Mouse (Mus musculus): ENCODE measurements around the gene Hoxb7. TPM values are rescaled to one million over a fixed set of nuclear protein-coding genes. Genes with fewer than 3 reads are reported as not detected.

Hoxb7 gene
- total RNA-seq, 2 experiments from 2014 or later, result 0.28 to 1.1 TPM

DNA sequence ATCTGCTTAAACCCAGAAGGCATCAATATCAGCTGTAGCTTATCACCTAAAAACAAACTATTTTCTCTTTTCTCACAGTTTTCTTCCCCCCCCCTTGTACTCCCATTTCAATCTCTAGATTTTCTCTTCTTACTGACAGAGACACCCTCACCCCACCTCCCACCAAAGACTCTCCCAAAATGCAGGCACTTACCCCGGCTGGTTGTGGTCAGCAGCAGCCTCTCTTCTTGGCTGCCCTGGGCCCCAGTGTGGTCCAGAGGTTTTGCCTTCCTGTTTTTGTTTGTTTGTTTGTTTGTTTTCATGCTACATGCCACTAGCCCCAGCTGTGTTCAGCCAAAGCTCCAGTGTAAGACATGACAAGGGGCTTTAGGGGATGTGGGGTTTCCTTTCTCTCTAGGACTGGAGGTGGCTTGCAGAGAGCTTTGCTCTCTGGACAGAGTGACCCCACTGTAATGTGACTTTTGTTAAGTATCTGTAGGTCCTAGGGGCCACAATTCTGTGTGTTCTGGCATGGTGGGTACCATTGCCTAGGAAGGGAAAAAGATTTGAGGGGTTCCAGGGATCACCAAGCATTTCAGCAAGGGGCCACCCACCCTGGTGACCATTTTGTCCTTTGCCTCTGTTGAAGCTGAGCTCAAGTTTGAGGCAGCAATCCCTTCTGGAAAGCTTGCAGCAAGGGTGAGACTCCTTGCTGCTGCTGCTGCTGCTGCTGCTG, 18.2 kb upstream of the Hoxb7 start:
- DNase-seq, result no peak

DNA sequence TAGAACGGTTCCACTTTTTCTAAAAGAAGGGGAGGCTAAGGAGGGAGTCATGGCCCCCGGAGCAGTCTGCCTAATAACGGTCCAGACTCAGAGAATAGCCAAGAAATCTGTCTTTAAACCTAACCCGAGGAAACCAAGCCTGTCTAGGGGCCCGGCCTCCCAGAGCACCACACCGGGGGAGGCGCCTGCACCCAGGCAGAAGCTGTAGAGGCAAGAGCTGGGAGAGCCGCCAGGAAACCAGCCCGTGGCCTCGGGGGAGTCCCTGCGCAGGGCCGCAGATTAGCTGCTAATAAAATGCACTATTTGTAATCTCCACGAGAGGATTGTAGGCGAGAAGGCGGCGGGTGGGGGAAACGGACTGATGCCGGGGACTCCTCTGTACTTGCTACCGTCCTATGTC, 16.6 kb upstream of the Hoxb7 start:
- no peak for DNase-seq

DNA sequence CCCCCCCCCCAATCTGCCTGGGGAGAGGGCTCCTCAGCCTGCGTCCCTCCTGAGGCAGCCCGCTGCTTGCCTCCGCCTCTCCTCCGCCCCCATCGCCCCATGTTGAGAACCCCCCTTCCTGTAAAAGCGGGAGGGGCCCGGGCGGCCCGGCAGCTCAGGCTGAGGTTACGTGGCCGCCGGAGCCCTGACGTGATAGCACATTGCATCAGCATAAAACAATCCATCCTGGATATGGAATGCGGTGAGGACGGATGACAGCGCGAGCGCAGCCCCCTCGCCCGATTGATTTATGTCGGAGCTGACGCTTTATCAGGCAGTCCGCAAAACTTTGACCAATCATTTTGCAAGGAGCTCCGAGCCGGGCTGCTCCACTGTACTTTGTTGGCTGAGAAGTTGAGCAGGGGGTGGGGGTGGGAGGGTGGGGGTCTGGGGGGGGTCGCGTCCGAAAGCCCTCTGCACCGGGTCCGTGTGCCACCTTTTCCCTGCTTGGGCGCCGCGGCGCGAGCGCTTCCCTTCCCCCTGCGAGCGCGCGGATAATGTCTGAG, 15.4 kb upstream of the Hoxb7 start, which contains the start of gene Hoxb9:
TSS of gene Hoxb9 (plus strand) at position 462 of the 545 bp plus-strand sequence.
- DNase-seq, result no peak

DNA sequence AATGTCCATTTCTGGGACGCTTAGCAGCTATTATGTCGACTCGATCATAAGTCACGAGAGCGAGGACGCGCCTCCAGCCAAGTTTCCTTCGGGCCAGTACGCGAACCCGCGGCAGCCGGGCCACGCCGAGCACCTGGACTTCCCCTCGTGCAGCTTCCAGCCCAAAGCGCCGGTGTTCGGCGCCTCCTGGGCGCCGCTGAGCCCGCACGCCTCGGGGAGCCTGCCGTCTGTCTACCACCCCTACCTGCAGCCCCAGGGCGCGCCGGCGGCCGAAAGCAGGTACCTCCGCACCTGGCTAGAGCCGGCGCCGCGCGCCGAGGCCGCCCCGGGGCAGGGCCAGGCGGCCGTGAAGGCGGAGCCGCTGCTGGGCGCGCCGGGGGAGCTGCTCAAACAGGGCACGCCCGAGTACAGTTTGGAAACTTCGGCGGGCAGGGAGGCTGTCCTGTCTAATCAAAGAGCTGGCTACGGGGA, 14.8 kb upstream of the Hoxb7 start:
- no peak for DNase-seq

DNA sequence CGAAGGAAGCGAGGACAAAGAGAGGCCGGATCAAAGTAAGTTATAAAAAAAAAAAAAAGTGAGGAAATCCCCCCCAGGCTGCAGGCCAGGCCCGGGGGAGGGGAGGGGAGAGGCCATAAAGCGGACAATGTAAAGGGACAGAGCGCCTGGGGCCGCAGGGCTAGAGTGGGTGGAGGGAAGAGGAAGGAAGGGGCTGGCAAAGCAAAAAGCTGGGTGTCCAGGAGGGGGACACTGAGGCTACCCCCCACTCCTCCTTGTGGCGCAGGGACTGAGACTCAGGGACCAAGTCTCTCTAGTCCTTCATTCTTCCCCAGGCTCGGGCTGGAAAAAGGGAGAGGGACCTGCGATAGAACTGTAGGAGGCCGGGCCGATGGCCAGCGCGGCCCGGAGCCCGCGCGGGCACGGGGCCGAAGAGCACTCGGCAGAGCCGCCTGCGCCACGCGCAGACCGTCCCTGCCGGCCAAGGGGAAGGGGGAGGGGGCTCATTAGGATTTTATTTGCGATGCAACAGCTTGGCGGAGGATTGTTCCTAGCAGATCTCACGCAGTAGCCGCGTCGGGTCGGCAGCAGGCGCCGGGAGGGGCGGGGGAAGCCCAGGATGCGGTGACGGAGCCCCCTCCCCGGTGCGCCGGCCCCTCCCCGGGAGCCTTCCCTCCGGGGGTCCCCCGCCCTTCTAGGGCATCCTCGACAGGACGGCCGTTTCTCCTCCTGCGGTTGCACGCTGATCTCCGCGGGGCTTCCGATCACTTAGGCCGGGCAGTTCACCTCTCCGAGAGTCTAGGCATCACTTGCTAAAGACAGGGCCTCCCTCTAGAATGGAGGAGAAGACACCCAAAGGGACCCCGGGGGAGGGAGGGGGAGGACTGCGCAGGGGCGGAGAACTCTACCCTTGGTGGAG, 14.2 kb upstream of the Hoxb7 start:
- no peak for DNase-seq

DNA sequence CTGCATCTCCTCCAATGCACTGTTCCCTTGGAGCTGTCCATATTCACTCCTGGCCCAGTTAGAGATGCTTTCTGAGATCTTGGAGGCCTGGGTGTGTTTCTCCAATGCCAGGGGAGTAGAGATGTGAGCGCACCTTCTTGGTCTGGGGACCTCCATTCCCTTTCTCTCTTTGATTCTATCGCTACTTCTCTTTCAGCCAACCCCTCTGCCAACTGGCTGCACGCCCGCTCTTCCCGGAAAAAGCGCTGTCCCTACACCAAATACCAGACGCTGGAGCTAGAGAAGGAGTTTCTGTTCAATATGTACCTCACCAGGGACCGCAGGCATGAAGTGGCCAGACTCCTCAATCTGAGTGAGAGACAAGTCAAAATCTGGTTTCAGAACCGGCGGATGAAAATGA, 12.0 kb upstream of the Hoxb7 start:
- DNase-seq, result no peak

DNA sequence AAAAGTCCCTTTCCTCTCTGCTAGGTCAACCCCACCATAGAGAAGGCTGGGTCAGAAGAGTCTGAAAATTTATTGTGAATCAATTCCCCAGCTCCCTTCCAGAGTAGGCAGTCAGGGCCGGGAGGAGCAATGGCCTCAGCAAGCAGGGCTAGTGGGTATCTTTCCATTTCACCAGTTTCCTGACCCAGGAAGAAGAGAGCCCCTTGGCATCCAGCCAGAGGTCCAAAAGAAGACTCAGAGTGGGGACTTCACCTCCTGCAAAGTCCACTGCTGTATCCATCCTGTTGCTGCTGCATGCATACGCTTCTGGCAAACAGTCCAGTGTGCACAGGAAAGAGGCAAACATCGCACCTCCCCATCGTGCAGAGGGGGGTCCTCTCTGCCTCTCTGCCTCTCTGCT, 10.5 kb upstream of the Hoxb7 start:
- DNase-seq, result no peak

DNA sequence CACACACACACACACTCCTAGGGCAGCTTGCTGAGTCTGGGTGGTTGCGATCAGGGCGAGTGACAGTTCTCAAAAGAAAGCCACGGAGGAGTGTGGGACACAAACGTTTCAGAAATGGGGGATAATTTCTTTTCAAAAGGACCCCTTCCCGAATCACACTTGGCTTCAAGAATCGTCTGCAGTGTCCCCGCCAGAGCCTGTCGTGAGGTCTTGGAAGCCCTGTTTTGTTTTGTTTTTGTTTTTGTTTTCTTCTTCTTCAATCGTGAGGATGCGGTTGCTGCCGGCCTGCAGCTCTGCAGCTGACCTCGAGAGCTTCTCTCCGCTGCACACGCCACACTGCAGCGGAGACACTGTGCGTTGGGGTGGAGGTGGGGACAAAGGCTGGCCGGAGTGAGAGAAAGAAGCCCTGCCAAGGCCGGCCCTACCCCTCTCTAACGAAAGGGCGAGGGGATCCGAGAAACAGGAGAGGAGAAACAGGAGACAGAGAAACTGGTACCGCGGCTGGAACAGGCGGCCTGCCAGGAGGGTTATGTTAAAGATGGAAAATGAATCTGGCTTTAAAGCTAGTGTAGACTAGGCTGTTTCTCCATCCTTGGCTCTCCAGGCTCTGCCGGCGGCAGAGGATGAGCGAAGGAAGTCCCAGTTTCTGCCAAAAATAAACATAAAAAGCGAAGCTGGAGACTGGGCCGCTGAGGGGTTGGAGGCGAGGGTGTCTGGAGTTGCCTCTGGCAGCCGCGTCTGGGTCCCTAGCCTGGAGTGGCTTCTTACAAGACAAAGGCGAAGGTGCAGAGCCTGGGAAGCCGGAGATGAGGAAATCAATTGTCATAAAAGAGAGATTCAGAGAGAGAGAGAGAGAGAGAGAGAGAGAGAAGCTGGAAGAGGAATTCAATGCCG, 9.0 kb upstream of the Hoxb7 start:
- no peak for DNase-seq

DNA sequence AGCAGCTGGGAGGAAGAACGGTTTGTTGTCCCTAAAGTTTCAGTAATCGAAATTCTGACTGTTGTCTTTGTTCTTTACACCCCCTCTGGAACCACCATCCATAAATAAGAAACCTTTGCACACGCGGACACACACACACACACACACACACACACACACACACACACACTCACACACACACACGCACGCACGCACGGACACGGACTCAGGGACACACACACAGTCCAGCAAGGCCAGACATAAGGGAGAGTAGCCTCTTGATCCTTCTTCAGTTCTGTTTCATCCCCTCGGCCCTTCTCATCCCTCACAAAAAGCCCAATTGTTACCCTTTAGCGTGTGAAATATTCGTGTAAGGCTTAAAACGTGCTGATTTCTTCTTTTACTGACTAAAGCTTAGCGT, 8.1 kb upstream of the Hoxb7 start:
- DNase-seq, result no peak

DNA sequence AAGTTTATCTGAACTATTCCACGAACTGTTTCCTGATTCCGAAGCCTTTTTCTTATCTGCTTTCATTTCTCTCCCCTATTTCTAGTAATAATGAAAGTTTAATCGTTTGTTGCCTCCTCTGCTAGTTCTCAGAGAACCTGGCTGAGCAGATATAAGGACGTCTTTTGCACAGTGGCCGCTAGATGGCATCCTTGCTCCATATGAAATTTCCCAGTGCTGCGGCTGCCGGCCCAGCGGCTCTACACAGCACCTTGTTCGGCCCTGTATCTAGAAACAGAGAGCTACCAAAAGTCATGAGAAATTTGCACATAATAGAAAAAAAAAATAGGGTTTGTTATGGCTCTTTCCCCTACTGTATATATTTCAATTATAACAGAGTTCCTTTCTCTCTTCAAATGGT, 7.7 kb upstream of the Hoxb7 start:
- DNase-seq, result peak; percentile 56

DNA sequence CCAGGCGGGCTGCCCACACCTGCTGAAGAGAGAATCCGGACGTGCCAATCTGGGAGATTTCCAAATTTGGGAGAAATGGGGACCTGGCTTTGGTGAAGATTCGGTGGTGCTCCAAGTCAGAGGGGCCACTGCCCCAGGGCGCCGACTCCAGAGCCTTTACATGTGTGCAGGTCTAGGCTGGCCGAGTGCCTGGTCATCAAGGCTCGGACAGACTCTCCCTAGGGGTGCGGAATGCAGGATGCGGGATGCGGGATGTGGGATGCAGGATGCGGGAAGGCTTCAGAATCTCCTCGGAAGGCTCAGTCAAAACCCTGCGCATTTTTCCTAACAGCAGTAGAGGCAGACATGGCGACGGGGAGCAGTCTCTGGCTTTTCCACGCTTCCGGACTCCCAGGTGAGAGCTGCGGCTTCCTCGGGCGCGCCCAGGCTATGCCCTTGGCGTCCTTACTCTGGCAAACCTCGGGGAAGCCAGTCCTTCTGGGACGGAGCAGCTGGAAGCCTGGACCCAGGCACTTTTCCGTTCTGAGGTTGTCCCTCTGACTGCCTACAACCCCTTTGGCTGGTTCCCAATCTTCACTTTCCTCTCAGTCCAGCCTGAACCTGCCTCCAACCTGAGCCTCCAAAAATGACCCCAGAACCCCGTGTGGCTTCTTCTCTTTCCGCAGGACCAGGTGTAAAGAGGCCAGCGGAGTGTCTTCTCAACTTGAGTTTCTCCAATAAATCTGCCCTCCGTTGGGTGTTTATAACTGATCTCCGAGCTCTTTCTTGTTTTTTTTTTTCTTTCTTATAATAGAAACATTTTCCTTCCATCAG, 6.8 kb upstream of the Hoxb7 start:
- no peak for DNase-seq

DNA sequence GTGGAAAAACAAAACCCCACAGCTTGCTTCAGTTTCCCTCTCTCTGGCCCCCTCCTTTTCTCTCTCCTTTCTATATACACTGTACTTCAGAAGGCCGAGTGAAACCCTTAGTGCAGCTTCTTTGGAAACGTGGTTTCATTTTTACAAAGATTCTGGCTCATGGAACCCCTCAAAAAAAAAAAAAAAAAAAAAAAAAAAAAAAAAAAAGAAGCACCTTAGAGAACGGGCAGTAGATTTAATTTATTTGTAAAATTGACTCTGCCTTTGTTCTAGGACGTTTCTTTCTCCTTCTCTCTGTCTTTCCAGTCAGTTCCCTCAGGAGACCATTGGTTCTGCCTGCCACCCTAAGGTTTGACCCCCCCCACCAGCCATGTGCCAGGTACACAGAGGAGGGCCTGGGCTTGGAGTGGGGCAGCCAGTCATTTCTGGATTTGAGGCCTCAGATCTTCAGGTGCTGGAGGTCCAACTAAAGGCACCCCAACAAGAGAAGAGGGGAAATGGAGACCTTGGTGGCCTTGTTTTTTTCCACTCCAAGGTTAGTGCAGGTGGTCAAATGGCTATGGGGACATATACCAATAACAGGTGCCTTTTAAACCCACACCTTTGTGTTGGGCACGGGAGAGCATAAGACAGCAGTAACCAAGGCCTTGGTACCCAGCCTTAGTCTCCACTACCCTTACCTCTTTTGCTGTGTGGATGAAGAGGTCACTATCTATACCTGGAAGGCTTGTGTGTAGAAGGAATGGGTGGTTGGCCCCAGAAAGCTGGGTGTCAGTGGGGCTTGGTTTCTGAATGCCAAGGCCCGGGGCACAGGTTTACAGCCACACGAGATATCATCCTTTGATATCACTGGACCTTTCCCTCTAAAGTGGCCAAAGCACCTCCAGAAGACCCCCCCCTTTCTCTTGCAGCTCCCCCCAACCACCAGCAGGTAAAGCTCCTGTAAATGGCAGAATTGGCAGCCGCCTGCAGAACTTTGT, 5.7 kb upstream of the Hoxb7 start:
- DNase-seq, result no peak

DNA sequence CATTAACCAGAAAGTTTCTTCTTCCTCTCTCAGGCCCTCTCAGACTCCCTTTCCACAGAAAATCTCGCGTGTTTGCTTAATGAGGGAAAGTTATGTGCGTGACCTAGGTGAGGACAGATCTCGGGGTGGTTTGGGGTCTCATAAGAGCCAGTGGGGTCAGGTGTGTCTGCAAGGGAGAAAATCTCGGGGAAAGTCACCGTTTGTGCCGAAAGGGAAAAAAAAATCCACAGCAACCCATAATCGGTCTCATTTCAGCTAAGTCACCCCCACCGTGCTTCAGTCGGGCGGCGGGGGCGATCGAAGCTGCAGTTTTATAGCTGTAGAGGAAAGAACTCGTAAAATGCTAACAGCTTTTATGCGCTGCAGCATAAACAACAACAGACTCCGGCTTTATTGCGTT, 5.0 kb upstream of the Hoxb7 start:
- no peak for DNase-seq

DNA sequence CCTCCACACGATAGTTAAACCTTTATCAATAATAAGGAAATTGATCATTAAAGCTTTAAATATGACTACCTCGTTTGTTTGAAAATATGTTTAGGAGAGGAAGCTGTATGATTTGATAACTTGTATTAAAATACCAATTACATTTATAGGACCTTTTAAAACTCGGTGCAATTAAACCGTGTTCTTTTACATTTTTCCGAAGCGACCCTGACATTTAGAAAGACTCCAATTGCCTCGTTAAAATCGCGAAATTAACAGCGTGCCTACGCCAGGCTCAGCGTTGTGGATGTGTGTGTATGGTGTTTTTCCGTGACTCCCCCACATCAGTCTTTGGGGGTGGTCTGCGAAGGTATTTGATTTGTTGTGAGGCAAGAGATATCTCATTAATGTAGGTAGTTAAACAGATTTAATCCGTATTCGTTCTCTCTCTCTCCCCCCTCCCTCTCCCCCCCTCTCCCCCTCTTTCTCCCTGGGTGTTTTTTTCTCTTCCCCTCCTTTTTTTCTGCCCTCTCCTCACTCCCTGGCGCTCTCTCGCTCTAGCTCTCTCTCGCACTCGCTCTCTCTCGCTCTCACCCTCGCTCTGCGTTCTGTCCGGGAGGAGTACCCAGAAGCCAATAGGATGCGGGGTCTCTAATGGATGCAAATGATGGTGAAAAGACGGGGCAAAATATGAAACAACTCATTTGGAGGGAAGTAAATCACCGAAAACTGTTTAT, 4.4 kb upstream of the Hoxb7 start, which contains the start of gene Hoxb8:
TSS of gene Hoxb8 (plus strand) at position 51 of the 716 bp plus-strand sequence.
- DNase-seq, result no peak

DNA sequence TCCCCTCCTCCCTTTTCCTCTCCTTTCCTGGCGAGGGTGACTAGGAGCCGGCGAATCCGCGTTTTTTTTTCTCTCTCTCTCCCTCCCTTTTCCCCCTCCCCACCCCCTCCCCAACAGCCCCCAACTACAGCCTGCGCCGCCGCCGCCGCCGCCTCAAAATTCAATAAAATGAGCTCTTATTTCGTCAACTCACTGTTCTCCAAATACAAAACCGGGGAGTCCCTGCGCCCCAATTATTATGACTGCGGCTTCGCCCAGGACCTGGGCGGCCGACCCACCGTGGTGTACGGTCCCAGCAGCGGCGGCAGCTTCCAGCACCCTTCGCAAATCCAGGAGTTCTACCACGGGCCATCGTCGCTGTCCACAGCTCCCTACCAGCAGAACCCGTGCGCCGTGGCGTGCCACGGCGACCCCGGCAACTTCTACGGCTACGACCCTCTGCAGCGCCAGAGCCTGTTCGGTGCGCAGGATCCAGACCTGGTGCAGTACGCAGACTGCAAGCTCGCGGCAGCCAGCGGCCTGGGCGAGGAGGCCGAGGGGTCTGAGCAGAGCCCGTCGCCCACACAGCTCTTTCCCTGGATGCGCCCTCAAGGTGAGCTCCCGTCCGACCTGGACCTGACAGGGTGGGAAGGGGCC, 3.5 kb upstream of the Hoxb7 start:
- no peak for DNase-seq

DNA sequence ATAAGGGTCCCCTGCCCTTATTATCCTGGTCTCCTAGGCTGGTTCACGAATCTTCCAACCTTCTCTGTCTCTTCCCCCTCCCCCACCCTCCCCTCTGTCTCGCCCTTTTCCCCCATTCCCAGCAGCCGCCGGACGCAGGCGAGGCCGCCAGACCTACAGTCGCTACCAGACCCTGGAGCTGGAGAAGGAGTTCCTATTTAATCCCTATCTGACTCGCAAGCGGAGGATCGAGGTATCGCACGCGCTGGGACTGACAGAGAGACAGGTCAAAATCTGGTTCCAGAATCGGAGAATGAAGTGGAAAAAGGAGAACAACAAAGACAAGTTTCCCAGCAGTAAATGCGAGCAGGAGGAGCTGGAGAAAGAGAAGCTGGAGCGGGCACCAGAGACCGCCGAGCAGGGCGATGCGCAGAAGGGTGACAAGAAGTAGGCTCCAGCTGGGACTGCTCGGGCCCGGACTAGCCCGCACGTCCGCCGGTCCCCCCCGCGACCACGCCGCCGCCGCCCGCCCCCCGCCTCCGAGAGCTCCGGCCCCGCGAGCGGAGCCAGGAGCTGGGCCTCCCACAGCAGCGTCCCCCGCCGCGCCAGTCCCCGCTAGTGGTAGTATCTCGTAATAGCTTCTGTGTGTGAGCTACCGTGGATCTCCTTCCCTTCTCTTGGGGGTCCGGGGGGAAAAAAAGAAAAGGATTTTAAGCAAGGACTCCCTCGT, 2.2 kb upstream of the Hoxb7 start:
- no peak for DNase-seq

DNA sequence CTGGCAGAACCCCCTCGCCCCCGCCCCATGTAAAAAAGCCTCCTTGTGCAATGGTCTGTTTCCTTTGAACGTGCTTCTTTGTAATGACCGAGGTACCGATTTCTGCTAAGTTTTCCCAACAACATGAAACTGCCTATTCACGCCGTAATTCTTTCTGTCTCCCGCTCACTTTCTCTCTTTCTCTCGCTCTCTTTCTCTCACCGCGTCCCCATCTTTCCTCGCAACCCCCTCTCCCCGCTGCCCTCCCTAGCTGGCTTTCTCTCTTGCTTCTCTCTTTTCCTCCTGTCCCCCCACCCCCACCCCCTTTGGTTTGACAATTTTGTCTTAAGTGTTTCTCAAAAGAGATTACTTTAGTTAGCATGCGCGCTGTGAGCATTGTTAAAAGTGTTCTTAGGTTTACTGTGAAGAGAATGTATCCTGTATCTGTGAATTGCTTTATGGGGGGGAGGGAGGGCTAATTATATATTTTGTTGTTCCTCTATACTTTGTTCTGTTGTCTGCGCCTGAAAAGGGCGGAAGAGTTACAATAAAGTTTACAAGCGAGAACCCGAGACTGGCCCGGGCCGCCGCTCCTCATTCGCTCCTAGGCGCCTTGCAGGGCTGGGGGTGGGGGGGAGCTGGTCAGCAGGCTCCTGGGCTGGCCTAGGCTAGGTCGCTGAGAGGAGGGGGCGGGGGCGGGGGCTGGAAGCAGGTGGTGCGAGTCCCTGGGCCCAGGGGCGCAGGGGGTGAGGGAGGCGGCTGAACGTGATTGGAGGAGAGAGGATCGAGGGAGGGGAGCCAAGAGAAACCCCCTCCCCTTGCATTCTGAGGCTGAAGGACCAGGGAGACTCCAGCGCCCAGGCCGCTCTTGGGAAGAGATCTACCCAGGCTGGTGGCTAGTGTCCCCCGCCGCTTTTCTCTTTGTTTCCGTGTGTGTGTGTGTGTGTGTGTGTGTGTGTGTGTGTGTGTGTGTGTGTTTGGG, 1.4 kb upstream of the Hoxb7 start:
- no peak for DNase-seq

Data from gastrocnemius, postnatal 25 days (tissue).